Mouse (Mus musculus) embryonic fibroblast, embryonic 13.5 days (primary cell): ENCODE measurements around the gene Cox17.

Experiments
- CTCF ChIP-seq: IDR thresholded peaks from 2 replicates; pipeline ENCODE4 v1.5.1; 2011; ENCODE audit warnings: mild to moderate bottlenecking, control low read depth, low read length, moderate library complexity, borderline replicate concordance; ENCODE audit not compliant: insufficient read depth
- POLR2A ChIP-seq: IDR thresholded peaks from 2 replicates; pipeline ENCODE4 v1.6.1; 2011; ENCODE audit warnings: low read depth, mild to moderate bottlenecking, control low read depth, low read length, moderate library complexity

DNA sequence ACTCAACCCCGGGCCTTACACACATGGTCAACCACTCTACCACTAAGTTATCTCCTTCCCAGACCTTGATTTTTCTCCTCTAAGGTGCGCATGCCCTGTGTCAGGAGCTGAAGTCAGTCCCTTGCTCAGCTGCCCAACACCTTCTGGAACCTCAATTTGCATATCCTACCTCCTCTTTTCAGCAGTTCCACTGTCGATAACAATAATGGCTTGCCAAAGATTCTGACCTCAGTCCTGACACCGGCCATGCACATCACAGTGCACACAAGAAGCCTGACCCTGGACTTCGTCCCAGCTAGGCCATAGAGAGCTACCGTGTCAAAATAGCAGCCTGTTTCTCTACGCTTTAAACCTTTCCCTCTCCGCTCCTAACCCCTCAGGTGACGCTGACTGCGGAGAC lies 26.6 kb downstream of the Cox17 start:
- TF ChIP-seq CTCF (no peak), POLR2A (no peak)
